Mouse (Mus musculus) liver, adult 2 months (tissue): Measurements from ENCODE around the gene Specc1.

Experiments
- CTCF ChIP-seq: fragments of 200-500 bp; IDR thresholded peaks from 2 replicates; pipeline ENCODE4 v1.5.1; 2011; ENCODE audit warnings: low read depth, low read length, control low read depth
- POLR2A ChIP-seq: fragments of 200-500 bp; IDR thresholded peaks from 2 replicates; pipeline ENCODE4 v1.6.1; 2011; ENCODE audit warnings: low read length, control low read depth; ENCODE audit not compliant: insufficient read depth; ENCODE audit errors: extremely low read depth

DNA sequence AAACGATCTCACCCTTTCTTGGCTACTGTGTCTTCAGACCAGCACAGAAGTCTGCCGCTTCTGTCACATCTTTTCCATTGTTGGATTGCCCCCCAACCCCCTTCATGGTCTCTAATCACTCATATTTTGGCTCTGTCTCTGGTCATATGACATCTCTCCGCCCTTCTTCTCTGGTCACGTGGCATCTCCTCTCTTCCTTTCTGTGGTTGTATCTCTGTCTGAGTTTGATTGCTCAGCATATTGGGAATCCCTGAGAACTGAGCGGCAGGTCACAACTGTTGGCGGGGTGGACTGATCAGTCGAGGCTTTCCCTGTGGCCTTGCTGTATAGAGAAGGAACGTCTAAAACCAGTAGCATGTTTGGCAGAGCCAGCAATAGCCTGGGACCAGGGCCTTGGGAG lies 10.5 kb downstream of the Specc1 start:
- TF ChIP-seq CTCF (no peak), POLR2A (no peak)
